Mouse (Mus musculus): ENCODE data around the gene Rab28. TPM values are rescaled to one million over a fixed set of nuclear protein-coding genes. Genes with fewer than 3 reads are reported as not detected.

Rab28 gene
- polyA plus RNA-seq (2015; fragmentation: Nextera tagmentation; extraction: Ambion mirVana) = 64.7 and 66.8 TPM in 2 replicates

GRCm38 (mm10) chr5:41708051-41708630 lies at the start of gene Rab28:
TSS of gene Rab28 (minus strand) at chr5:41708157.

Other genes with a start within 250 kb of the Rab28 start
- gene Nkx3-2, start 56.3 kb upstream of the Rab28 start, polyA plus RNA-seq (2015; fragmentation: Nextera tagmentation; extraction: Ambion mirVana) = 0.44 TPM in 1 of 2 replicates, not detected in the other
- gene Bod1l, start 136.2 kb upstream of the Rab28 start, polyA plus RNA-seq (2015; fragmentation: Nextera tagmentation; extraction: Ambion mirVana) = 18.0 and 24.7 TPM in 2 replicates

All from adrenal gland, postnatal 0 days (tissue).